Mouse (Mus musculus) liver, adult (tissue): ENCODE measurements around the gene Slc25a40.

Experiments used
- GATA4 ChIP-seq: IDR thresholded peaks from 2 replicates; pipeline ENCODE4 v1.6.1; 2014; ENCODE audit warnings: mild to moderate bottlenecking, low read length; ENCODE audit not compliant: insufficient replicate concordance

Gene Slc25a40

GRCm38 (mm10) chr5:8456561-8456960 lies 33.9 kb downstream of the Slc25a40 start:
- no peak for TF ChIP-seq GATA4

- no peak for TF ChIP-seq GATA4
These were observed 65.5 kb downstream of the Slc25a40 start for GRCm38 (mm10) chr5:8487989-8488700.

- no peak for TF ChIP-seq GATA4
These were observed 66.1 kb downstream of the Slc25a40 start for GRCm38 (mm10) chr5:8488701-8489297.

- no peak for TF ChIP-seq GATA4
These were observed 66.9 kb downstream of the Slc25a40 start for GRCm38 (mm10) chr5:8489471-8490110.

- no peak for TF ChIP-seq GATA4
These were observed 69.1 kb downstream of the Slc25a40 start for GRCm38 (mm10) chr5:8491778-8492177.
